Mouse (Mus musculus) hindbrain, embryonic 11.5 days (tissue): ENCODE measurements around the gene Olfr5. TPM values are rescaled to one million over a fixed set of nuclear protein-coding genes. Genes with fewer than 3 reads are reported as not detected.
"Not testable (repeated sequence)": the region's sequence is repeated elsewhere in the genome, so short reads cannot be mapped to it uniquely, and the experiment has no call there.

ENCODE experiments used
- ATAC-seq: fragments of 200-750 bp; cut with Nextera tagmentation; 2 replicates; pipeline ENCODE4 v1.8.0; 2017; ENCODE audit warnings: mild to moderate bottlenecking, moderate TSS enrichment, moderate library complexity; ENCODE audit not compliant: low FRiP score
- DNase-seq: peaks from one replicate; pipeline ENCODE4 v3.0.0-alpha.2; 2015; ENCODE audit warnings: low spot score
- H3K27ac ChIP-seq: fragments of 300-500 bp; sonication (generic); 2 replicates; pipeline ENCODE4 v1.5.1; 2014; ENCODE audit warnings: mild to moderate bottlenecking, low read depth, low read length
- H3K27me3 ChIP-seq: fragments of 300-500 bp; sonication (generic); 2 replicates; pipeline ENCODE4 v1.6.1; 2014; ENCODE audit warnings: mild to moderate bottlenecking, low read length, moderate library complexity, mixed read lengths; ENCODE audit not compliant: control insufficient read depth, insufficient read depth
- H3K36me3 ChIP-seq: fragments of 300-500 bp; sonication (generic); 2 replicates; pipeline ENCODE4 v1.6.1; 2014; ENCODE audit warnings: mild to moderate bottlenecking, low read length, moderate library complexity, mixed read lengths; ENCODE audit not compliant: control insufficient read depth, insufficient read depth
- H3K4me1 ChIP-seq: fragments of 300-500 bp; sonication (generic); replicated peaks from 2 replicates; pipeline ENCODE4 v1.6.1; 2014; ENCODE audit warnings: low read length, mixed read lengths; ENCODE audit not compliant: control insufficient read depth, insufficient read depth
- H3K4me2 ChIP-seq: fragments of 300-500 bp; sonication (generic); replicated peaks from 2 replicates; pipeline ENCODE4 v1.6.1; 2014; ENCODE audit warnings: mild to moderate bottlenecking, low read depth, low read length
- H3K4me3 ChIP-seq: fragments of 300-500 bp; sonication (generic); 2 replicates; pipeline ENCODE4 v1.5.1; 2014; ENCODE audit warnings: low read depth, low read length
- H3K9ac ChIP-seq: fragments of 300-500 bp; sonication (generic); 2 replicates; pipeline ENCODE4 v1.6.1; 2014; ENCODE audit warnings: low read depth, low read length
- H3K9me3 ChIP-seq: fragments of 300-500 bp; sonication (generic); 2 replicates; pipeline ENCODE4 v1.6.1; 2016; ENCODE audit warnings: low read length; ENCODE audit not compliant: control insufficient read depth
- WGBS: fragments of 180-500 bp; shearing (Covaris S2); extraction: QIAGEN DNeasy Blood & Tissue Kit; methylation state at CpG from one replicate; pipeline ENCODE4 v1.1.7; 2014; 5-methylcytosine and 5-hydroxymethylcytosine counted together
- polyA plus RNA-seq: library from polyadenylated mRNA; unstranded; fragments of >200 nt; fragmentation: Nextera tagmentation; extraction: Ambion mirVana; gene quantifications from 2 replicates; pipeline ENCODE4 v1.2.1, GENCODE M21; 2014

The Olfr5 gene
- not detected in 2 replicates for polyA plus RNA-seq

- Histone ChIP-seq H3K4me1 (no peaks in the 10 kb centered on the region), H3K4me3 (no peak within 1 kb of the TSS), H3K4me2 (no peak within 1 kb of the TSS), H3K36me3 (no peaks in the 10 kb centered on the region), H3K9ac (no peak within 1 kb of the TSS), H3K27ac (no peak within 1 kb of the TSS), H3K27me3 (no peaks in the 10 kb centered on the region), H3K9me3 (no peaks in the 10 kb centered on the region)
- ATAC-seq (no peak), DNase-seq (no peak)
- 39% methylated on average over 2 of the region's 2 CpGs for WGBS
These were observed at the start of gene Olfr5 for GRCm38 (mm10) chr7:6486841-6487240. TSS of gene Olfr5 (minus strand) at chr7:6486941.

GRCm38 (mm10) chr7:6526141-6526540, 39.4 kb upstream of the Olfr5 start:
- no peak overlapping the region for H3K27ac ChIP-seq
- no peaks in the 10 kb centered on the region for H3K36me3 ChIP-seq
- no peak overlapping the region for H3K9ac ChIP-seq
- H3K27me3 ChIP-seq = no peaks in the 10 kb centered on the region
- no peak overlapping the region for H3K4me3 ChIP-seq
- H3K4me2 ChIP-seq = no peak overlapping the region
- DNase-seq = peak; percentile 40
- WGBS = 66% methylated on average over 5 of the region's 5 CpGs
- no peaks in the 10 kb centered on the region for H3K4me1 ChIP-seq
- no peak for ATAC-seq
- H3K9me3 ChIP-seq = no peaks in the 10 kb centered on the region

- Histone ChIP-seq H3K9me3 (no peaks in the 10 kb centered on the region), H3K4me2 (no peak overlapping the region), H3K36me3 (no peaks in the 10 kb centered on the region), H3K4me3 (no peak overlapping the region), H3K27ac (no peak overlapping the region), H3K9ac (no peak overlapping the region), H3K4me1 (no peaks in the 10 kb centered on the region), H3K27me3 (no peaks in the 10 kb centered on the region)
- 65% methylated on average over 3 of the region's 3 CpGs for WGBS
- DNase-seq (no peak), ATAC-seq (no peak)
These were observed 38.3 kb upstream of the Olfr5 start for GRCm38 (mm10) chr7:6525001-6525400.

GRCm38 (mm10) chr7:6522850-6523249, 36.1 kb upstream of the Olfr5 start, which contains the start of gene Olfr1349:
TSS of gene Olfr1349 (minus strand) at chr7:6522950.
- Histone ChIP-seq H3K36me3 (no peaks in the 10 kb centered on the region), H3K4me1 (no peaks in the 10 kb centered on the region), H3K9me3 (no peaks in the 10 kb centered on the region), H3K4me3 (no peak within 1 kb of the TSS), H3K4me2 (no peak within 1 kb of the TSS), H3K9ac (no peak within 1 kb of the TSS), H3K27me3 (no peaks in the 10 kb centered on the region), H3K27ac (no peak within 1 kb of the TSS)
- 82% methylated on average over 5 of the region's 5 CpGs for WGBS
- DNase-seq (no peak), ATAC-seq (no peak)

- WGBS = 50% methylated on average over 1 of the region's 1 CpGs
These were observed 34.9 kb upstream of the Olfr5 start for GRCm38 (mm10) chr7:6521666-6522065.

GRCm38 (mm10) chr7:6508648-6509047, 21.9 kb upstream of the Olfr5 start, which contains the start of gene Olfr1348:
TSS of gene Olfr1348 (minus strand) at chr7:6508748.
- Histone ChIP-seq H3K36me3 (no peaks in the 10 kb centered on the region), H3K9me3 (no peaks in the 10 kb centered on the region), H3K4me2 (no peak within 1 kb of the TSS), H3K27ac (no peak within 1 kb of the TSS), H3K4me1 (no peaks in the 10 kb centered on the region), H3K27me3 (no peaks in the 10 kb centered on the region), H3K4me3 (no peak within 1 kb of the TSS), H3K9ac (no peak within 1 kb of the TSS)
- no peak for DNase-seq
- 89% methylated on average over 1 of the region's 1 CpGs for WGBS
- no peak for ATAC-seq

More at GRCm38 (mm10) chr7:6521666-6522065, 34.9 kb upstream of the Olfr5 start:
- Histone ChIP-seq H3K4me2 (no peak overlapping the region), H3K27ac (no peak overlapping the region), H3K4me1 (no peaks in the 10 kb centered on the region), H3K27me3 (no peaks in the 10 kb centered on the region), H3K9me3 (no peaks in the 10 kb centered on the region), H3K4me3 (no peak overlapping the region), H3K9ac (no peak overlapping the region), H3K36me3 (no peaks in the 10 kb centered on the region)
- DNase-seq (no peak), ATAC-seq (no peak)

GRCm38 (mm10) chr7:6499655-6500054, 12.9 kb upstream of the Olfr5 start, which contains the start of gene Olfr1347:
TSS of gene Olfr1347 (minus strand) at chr7:6499755.
- H3K27me3 ChIP-seq = no peaks in the 10 kb centered on the region
- no peak within 1 kb of the TSS for H3K4me3 ChIP-seq
- 68% methylated on average over 1 of the region's 1 CpGs for WGBS
- H3K9ac ChIP-seq = no peak within 1 kb of the TSS
- H3K27ac ChIP-seq = no peak within 1 kb of the TSS
- no peak for DNase-seq
- no peak within 1 kb of the TSS for H3K4me2 ChIP-seq
- no peaks in the 10 kb centered on the region for H3K4me1 ChIP-seq
- no peak for ATAC-seq
- 0 out of 2 replicates have a peak, but pooled peaks cover 3% of the 10 kb centered on the region for H3K9me3 ChIP-seq
- H3K36me3 ChIP-seq = no peaks in the 10 kb centered on the region

DNA sequence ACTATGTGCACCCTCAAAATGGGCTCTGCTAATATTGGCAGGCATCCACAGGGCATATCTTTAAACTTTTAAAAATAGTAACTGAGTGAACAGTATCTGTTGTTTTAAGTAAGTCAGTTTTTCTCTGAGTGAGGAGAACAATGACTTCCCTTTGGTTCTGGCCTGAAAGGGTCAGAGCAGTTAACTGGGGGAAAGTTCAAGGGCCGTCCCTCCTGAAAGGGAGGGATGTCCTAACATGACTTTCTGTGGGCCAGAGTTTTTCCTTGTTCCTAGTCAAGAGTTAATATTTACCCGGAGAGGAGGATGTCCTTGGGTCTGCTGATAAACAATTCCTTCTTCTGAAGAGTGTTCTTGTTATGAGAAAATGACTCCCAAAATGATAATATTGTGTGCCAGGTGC, 9.1 kb downstream of the Olfr5 start:
- H3K9ac ChIP-seq, H3K36me3 ChIP-seq, H3K27me3 ChIP-seq, H3K9me3 ChIP-seq, H3K4me3 ChIP-seq, DNase-seq, H3K4me1 ChIP-seq, H3K27ac ChIP-seq, ATAC-seq, H3K4me2 ChIP-seq: not testable (repeated sequence)
- 87% methylated on average over 2 of the region's 2 CpGs for WGBS

DNA sequence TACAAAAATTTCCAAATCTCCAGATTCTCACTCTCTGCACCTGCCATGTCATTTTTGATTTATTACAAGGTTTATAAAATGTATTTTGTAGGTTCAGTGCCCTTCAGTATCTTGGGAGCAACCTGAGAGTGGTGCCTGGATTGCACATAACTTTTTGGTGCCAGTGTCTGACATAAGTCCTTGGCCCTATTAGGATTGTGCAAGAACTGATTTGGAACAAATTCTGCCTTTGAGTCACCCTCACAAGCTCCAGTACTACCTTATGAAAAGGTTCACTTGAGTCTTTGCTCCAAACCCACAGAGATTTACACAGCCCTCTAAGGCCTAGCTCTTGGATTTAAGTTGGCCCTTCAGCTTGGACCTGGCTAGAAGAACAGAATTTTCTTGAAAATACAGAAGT, 19.8 kb downstream of the Olfr5 start, which contains the start of gene Olfr1346:
TSS of gene Olfr1346 (plus strand) at position 151 of the 400 bp plus-strand sequence.
- Histone ChIP-seq H3K27ac (no peak within 1 kb of the TSS), H3K36me3 (no peaks in the 10 kb centered on the region), H3K27me3 (no peaks in the 10 kb centered on the region), H3K4me1 (no peaks in the 10 kb centered on the region), H3K4me2 (no peak within 1 kb of the TSS), H3K9ac (no peak within 1 kb of the TSS), H3K9me3 (no peaks in the 10 kb centered on the region), H3K4me3 (no peak within 1 kb of the TSS)
- no peak for ATAC-seq
- no peak for DNase-seq
